Mouse (Mus musculus): ENCODE data around the gene Lgr4.

GRCm38 (mm10) chr2:109951050-109951449 is 33.6 kb downstream of the Lgr4 start:
- TF ChIP-seq POLR2A (IDR thresholded peaks at IDR 0.05; ENCODE audit: insufficient read length, low read depth), result no peak
- TF ChIP-seq MYOG (IDR thresholded peaks at IDR 0.05; ENCODE audit: control insufficient read depth in 1 of 3, insufficient read depth in 1 of 3, insufficient read length in 2 of 3, low read depth in 2 of 3), result no peak
- no peak for TF ChIP-seq TCF12 (IDR thresholded peaks at IDR 0.05; ENCODE audit: insufficient read depth, poor library complexity, severe bottlenecking)
- no peak for TF ChIP-seq MAX (IDR thresholded peaks at IDR 0.05; ENCODE audit: low read depth)
- TF ChIP-seq POLR2AphosphoS2 (IDR thresholded peaks at IDR 0.05; ENCODE audit: insufficient read length, low read depth), result no peak
- TF ChIP-seq E2F4 (IDR thresholded peaks at IDR 0.05; ENCODE audit: insufficient read depth), result no peak
- TF ChIP-seq USF1 (IDR thresholded peaks at IDR 0.05; ENCODE audit: low read depth), result no peak
- TF ChIP-seq CEBPB (IDR thresholded peaks at IDR 0.05; ENCODE audit: insufficient read depth, poor library complexity, severe bottlenecking), result no peak
- TF ChIP-seq MYOD1 (IDR thresholded peaks at IDR 0.05; ENCODE audit: control insufficient read depth in 1 of 3, insufficient read length in 2 of 3, low read depth in 2 of 3), result no peak
- TF ChIP-seq TCF3 (IDR thresholded peaks at IDR 0.05; ENCODE audit: insufficient read length, low read depth), result no peak
- no peak for TF ChIP-seq SRF (IDR thresholded peaks at IDR 0.05; ENCODE audit: control insufficient read depth, insufficient read length, low read depth)
- TF ChIP-seq REST (IDR thresholded peaks at IDR 0.05; ENCODE audit: insufficient read depth, insufficient read length), result no peak
